Mouse (Mus musculus) MEL (cell line): Measurements from ENCODE around the gene 1190005I06Rik. TPM values are rescaled to one million over a fixed set of nuclear protein-coding genes. Genes with fewer than 3 reads are reported as not detected.

Experiments used
- DNase-seq: peaks from one replicate; pipeline ENCODE4 v3.0.0; 2011; ENCODE audit warnings: low read depth, low spot score
- H3K27ac ChIP-seq: 2 replicates; pipeline ENCODE4 v1.5.1; 2012; ENCODE audit warnings: low read depth, mild to moderate bottlenecking, control low read depth, low read length, moderate library complexity; ENCODE audit not compliant: control insufficient read depth
- H3K27me3 ChIP-seq, 2 experiments: fragments of 150-350 bp in 1 of 2; sonication (generic) in 1 of 2; 2 replicates each; pipeline ENCODE4 v1.6.1; 2012; ENCODE audit warnings: low read length in 2 of 2, mild to moderate bottlenecking in 2 of 2, improper control_type of control experiment in 1 of 2, moderate library complexity in 1 of 2; ENCODE audit not compliant: insufficient read depth in 2 of 2, control insufficient read depth in 1 of 2
- H3K36me3 ChIP-seq, 2 experiments: 2 replicates each; pipeline ENCODE4 v1.6.1; 2012 to 2014; ENCODE audit warnings: low read length in 2 of 2, improper control_type of control experiment in 1 of 2, inconsistent platforms in 1 of 2, mild to moderate bottlenecking in 1 of 2; ENCODE audit not compliant: insufficient read depth in 2 of 2, control insufficient read depth in 1 of 2
- H3K4me1 ChIP-seq, 2 experiments: fragments of 150-350 bp in 1 of 2; sonication (generic) in 1 of 2; 2 replicates each; pipeline ENCODE4 v1.6.1; 2012; ENCODE audit warnings: low read length in 2 of 2, improper control_type of control experiment in 1 of 2, mild to moderate bottlenecking in 1 of 2; ENCODE audit not compliant: insufficient read depth in 2 of 2, control insufficient read depth in 1 of 2
- H3K4me3 ChIP-seq, 2 experiments: fragments of 150-350 bp in 1 of 2; sonication (generic) in 1 of 2; 2 replicates each; pipeline ENCODE4 v1.5.1; 2012; ENCODE audit warnings: low read depth in 2 of 2, low read length in 2 of 2, mild to moderate bottlenecking in 2 of 2, moderate library complexity in 2 of 2, control low read depth in 1 of 2, improper control_type of control experiment in 1 of 2; ENCODE audit not compliant: control insufficient read depth in 1 of 2, insufficient read depth in 1 of 2
- H3K79me2 ChIP-seq: 2 replicates; pipeline ENCODE4 v1.6.1; 2012; ENCODE audit warnings: mild to moderate bottlenecking, low read length, moderate library complexity; ENCODE audit not compliant: control insufficient read depth, poor library complexity, insufficient read depth
- H3K9ac ChIP-seq: 2 replicates; pipeline ENCODE4 v1.6.1; 2012; ENCODE audit warnings: low read depth, mild to moderate bottlenecking, control low read depth, low read length, moderate library complexity; ENCODE audit not compliant: control insufficient read depth, poor library complexity, severe bottlenecking
- H3K9me3 ChIP-seq: fragments of 150-350 bp; sonication (generic); replicated peaks from 2 replicates; pipeline ENCODE4 v1.6.1; 2012; ENCODE audit warnings: mild to moderate bottlenecking, low read length, improper control_type of control experiment, moderate library complexity; ENCODE audit not compliant: insufficient read depth
- CHD1 ChIP-seq: IDR thresholded peaks from 2 replicates; pipeline ENCODE4 v1.6.1; 2012; ENCODE audit warnings: low read depth, mild to moderate bottlenecking, inconsistent platforms, low read length, improper control_type of control experiment
- E2F4 ChIP-seq: IDR thresholded peaks from 2 replicates; pipeline ENCODE4 v1.6.1; 2011; ENCODE audit warnings: low read depth, low read length, improper control_type of control experiment, borderline replicate concordance
- GABPA ChIP-seq: IDR thresholded peaks from 2 replicates; pipeline ENCODE4 v1.6.1; 2012; ENCODE audit warnings: low read depth, mild to moderate bottlenecking, inconsistent platforms, low read length, improper control_type of control experiment, moderate library complexity
- JUND ChIP-seq: IDR thresholded peaks from 2 replicates; pipeline ENCODE4 v1.6.1; 2011; ENCODE audit warnings: low read depth, mild to moderate bottlenecking, improper control_type of control experiment, low read length
- MAX ChIP-seq: IDR thresholded peaks from 2 replicates; pipeline ENCODE4 v1.6.1; 2011; ENCODE audit warnings: low read length, improper control_type of control experiment
- MAZ ChIP-seq: IDR thresholded peaks from 2 replicates; pipeline ENCODE4 v1.6.1; 2012; ENCODE audit warnings: low read depth, mild to moderate bottlenecking, inconsistent platforms, low read length, improper control_type of control experiment
- MYC ChIP-seq: IDR thresholded peaks from 2 replicates; pipeline ENCODE4 v1.6.1; 2011; ENCODE audit warnings: low read depth, mild to moderate bottlenecking, low read length, improper control_type of control experiment, moderate library complexity
- NRF1 ChIP-seq: IDR thresholded peaks from 2 replicates; pipeline ENCODE4 v1.6.1; 2014; ENCODE audit warnings: low read depth, mild to moderate bottlenecking, inconsistent platforms, low read length, improper control_type of control experiment, moderate library complexity; ENCODE audit not compliant: poor library complexity, insufficient read depth, severe bottlenecking
- POLR2A ChIP-seq, 2 experiments: IDR thresholded peaks; 2 replicates each; pipeline ENCODE4 v1.6.1; 2011 to 2012; ENCODE audit warnings: low read length in 2 of 2, mild to moderate bottlenecking in 2 of 2, control low read depth in 1 of 2, improper control_type of control experiment in 1 of 2, low read depth in 1 of 2, moderate library complexity in 1 of 2; ENCODE audit not compliant: control insufficient read depth in 1 of 2, insufficient read depth in 1 of 2, poor library complexity in 1 of 2
- POLR2AphosphoS2 ChIP-seq: IDR thresholded peaks from 2 replicates; pipeline ENCODE4 v1.6.1; 2011; ENCODE audit warnings: low read length, improper control_type of control experiment
- POLR2AphosphoS5 ChIP-seq: IDR thresholded peaks from 2 replicates; pipeline ENCODE4 v1.6.1; 2012; ENCODE audit warnings: low read depth, borderline replicate concordance, mild to moderate bottlenecking, inconsistent platforms, low read length, moderate library complexity, mixed read lengths
- UBTF ChIP-seq: IDR thresholded peaks from 2 replicates; pipeline ENCODE4 v1.6.1; 2012; ENCODE audit warnings: low read depth, mild to moderate bottlenecking, inconsistent platforms, low read length, improper control_type of control experiment, moderate library complexity, borderline replicate concordance; ENCODE audit not compliant: insufficient read depth
- USF2 ChIP-seq, 2 experiments: IDR thresholded peaks; 2 replicates each; pipeline ENCODE4 v1.6.1; 2011 to 2012; ENCODE audit warnings: improper control_type of control experiment in 2 of 2, low read length in 2 of 2, borderline replicate concordance in 1 of 2, inconsistent platforms in 1 of 2, low read depth in 1 of 2, mild to moderate bottlenecking in 1 of 2; ENCODE audit not compliant: insufficient read depth in 1 of 2
- ZKSCAN1 ChIP-seq: IDR thresholded peaks from 2 replicates; pipeline ENCODE4 v1.6.1; 2012; ENCODE audit warnings: low read depth, mild to moderate bottlenecking, inconsistent platforms, low read length, improper control_type of control experiment, moderate library complexity
- ZMIZ1 ChIP-seq: IDR thresholded peaks from 2 replicates; pipeline ENCODE4 v1.6.1; 2012; ENCODE audit warnings: low read depth, mild to moderate bottlenecking, inconsistent platforms, low read length, improper control_type of control experiment, moderate library complexity
- polyA plus RNA-seq, 2 experiments: library from polyadenylated mRNA; stranded (reverse) in 1 of 2; unstranded in 1 of 2; fragments of >175 nt in 1 of 2; fragments of >200 nt in 1 of 2; gene quantifications; 2 replicates each; pipeline versions ENCODE4 v1.2.1 to v1.2.4; 2012; ENCODE audit warnings: low replicate concordance in 2 of 2, low read depth in 1 of 2; ENCODE audit not compliant: insufficient read length in 2 of 2, insufficient read depth in 1 of 2, missing spikeins in 1 of 2
- total RNA-seq: library from RNA; depleted of rRNA; stranded (reverse); fragments of 300-350 nt; gene quantifications from 2 replicates; pipeline ENCODE4 v1.2.3, GENCODE M21; 2012

Gene 1190005I06Rik
- total and polyA plus RNA-seq, 3 experiments = 2.1 to 2.3 TPM; not detected in 1

DNA sequence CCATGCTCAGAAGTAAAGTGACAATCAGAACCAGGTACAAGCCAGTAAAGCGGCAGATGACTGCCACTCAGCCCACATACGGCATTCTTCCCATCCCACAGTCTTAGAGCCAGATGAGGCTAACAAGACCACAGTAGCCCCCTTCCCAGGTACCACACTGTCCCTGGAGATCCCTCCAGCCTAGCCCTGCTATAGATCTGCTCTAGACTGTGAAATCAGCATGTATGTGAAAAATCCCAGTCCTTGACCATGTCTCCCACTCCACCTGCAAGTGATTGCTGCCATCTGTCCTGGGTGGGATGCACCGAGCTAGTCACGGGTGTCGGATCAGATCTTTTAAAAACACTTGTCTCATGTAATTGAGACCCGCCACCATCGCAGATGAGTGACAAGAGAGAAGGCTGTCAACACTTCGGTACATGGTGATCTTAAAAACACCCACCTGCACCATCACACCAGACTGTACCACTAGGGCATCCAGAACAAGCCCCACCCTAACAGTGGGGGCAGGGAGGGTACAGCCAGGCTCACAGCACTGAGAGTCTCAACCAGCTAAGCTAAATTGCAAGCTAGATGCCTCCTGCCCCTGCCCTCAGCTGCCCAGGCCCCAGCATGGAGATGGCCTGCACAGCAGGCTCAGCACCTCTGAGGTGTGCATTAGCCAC, 67.0 kb downstream of the 1190005I06Rik start:
- Histone ChIP-seq H3K9me3 (no peaks in the 10 kb centered on the region), H3K27me3 (no peaks in the 10 kb centered on the region), H3K4me1 (no peaks in the 10 kb centered on the region), H3K9ac (no peak overlapping the region), H3K79me2 (no peaks in the 10 kb centered on the region), H3K36me3 (peaks cover 0 to 10% of the 10 kb centered on the region in 2 experiments; a peak in 2 of 4 replicates), H3K27ac (no peak overlapping the region), H3K4me3 (no peak overlapping the region)
- DNase-seq = no peak
- TF ChIP-seq MYC (no peak), ZMIZ1 (peak; percentile 19; the same call in 1 of the 2 replicates), POLR2A (IDR thresholded peaks at IDR 0.05; ENCODE audit: control insufficient read depth in 1 of 2, insufficient read depth in 1 of 2, low read depth in 1 of 2, low read length in 2 of 2, poor library complexity in 1 of 2) (peak in 1 of 2 experiments; percentile 45; a peak in 1 of 4 replicates), POLR2AphosphoS2 (peak; percentile 88), POLR2AphosphoS5 (0 out of 2 replicates have a peak, but pooled peaks have one; percentile 71), ZKSCAN1 (no peak)

DNA sequence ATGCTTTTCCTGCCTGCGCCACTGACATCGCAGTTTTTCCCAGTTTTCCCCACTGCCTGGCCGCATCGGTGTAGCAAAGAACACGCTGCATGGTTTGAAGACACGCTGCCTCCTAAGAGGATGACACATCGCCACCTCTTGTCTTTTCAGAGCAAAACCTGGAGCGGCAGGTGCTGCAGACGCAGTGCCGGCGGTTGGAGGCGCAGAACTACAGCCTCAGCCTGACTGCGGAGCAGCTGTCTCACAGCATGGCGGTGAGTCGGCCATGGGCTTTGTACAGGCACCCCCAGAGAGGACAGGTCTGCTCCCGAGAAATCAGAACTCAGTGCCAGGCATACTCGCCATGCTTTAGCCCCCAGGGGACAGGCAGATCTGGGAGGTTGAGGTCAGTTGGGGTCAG, 69.6 kb downstream of the 1190005I06Rik start:
- TF ChIP-seq JUND (no peak), MAZ (no peak), GABPA (no peak), CHD1 (no peak), MAX (no peak), E2F4 (no peak), ZKSCAN1 (no peak), NRF1 (no peak), UBTF (no peak), USF2 (IDR thresholded peaks at IDR 0.05; ENCODE audit: borderline replicate concordance in 1 of 2, insufficient read depth in 1 of 2, low read depth in 1 of 2, low read length in 2 of 2) (no peak)
- Histone ChIP-seq H3K27ac (no peak overlapping the region), H3K36me3 (peaks cover 0 to 15% of the 10 kb centered on the region in 2 experiments; a peak in 2 of 4 replicates), H3K79me2 (no peaks in the 10 kb centered on the region), H3K4me1 (no peaks in the 10 kb centered on the region), H3K9ac (no peak overlapping the region), H3K27me3 (no peaks in the 10 kb centered on the region), H3K4me3 (no peak overlapping the region), H3K9me3 (no peaks in the 10 kb centered on the region)
- DNase-seq = no peak
